Mouse (Mus musculus) CD4-positive helper T cell, adult 2 months (primary cell): ENCODE results near the gene Zfp467.

Source experiments
- DNase-seq: peaks from one replicate; pipeline ENCODE4 v3.0.0-alpha.2; 2012; ENCODE audit warnings: low read depth, missing footprints, low spot score

The Zfp467 gene

GRCm38 (mm10) chr6:48445181-48446101, at the start of gene Zfp467:
Zfp467 (minus strand) TSS chr6:48445825.
- peak; percentile 61 for DNase-seq

- no peak for DNase-seq
Observed at GRCm38 (mm10) chr6:48493136-48493730, 47.6 kb upstream of the Zfp467 start.

GRCm38 (mm10) chr6:48491361-48491760, 45.7 kb upstream of the Zfp467 start:
- no peak for DNase-seq

- no peak for DNase-seq
Observed at GRCm38 (mm10) chr6:48489741-48490140, 44.1 kb upstream of the Zfp467 start.

GRCm38 (mm10) chr6:48487747-48488725, 42.4 kb upstream of the Zfp467 start:
- peak; percentile 22 for DNase-seq

- DNase-seq = no peak
Observed at GRCm38 (mm10) chr6:48482501-48482900, 36.9 kb upstream of the Zfp467 start.

GRCm38 (mm10) chr6:48478446-48478845, 32.8 kb upstream of the Zfp467 start:
- no peak for DNase-seq

GRCm38 (mm10) chr6:48470739-48471138, 25.1 kb upstream of the Zfp467 start:
- no peak for DNase-seq

GRCm38 (mm10) chr6:48467490-48467889, 21.9 kb upstream of the Zfp467 start:
- DNase-seq = no peak

GRCm38 (mm10) chr6:48466715-48467114, 21.1 kb upstream of the Zfp467 start:
- DNase-seq = no peak

GRCm38 (mm10) chr6:48464966-48465679, 19.5 kb upstream of the Zfp467 start:
- no peak for DNase-seq

GRCm38 (mm10) chr6:48452771-48453170, 7.1 kb upstream of the Zfp467 start:
- no peak for DNase-seq

- no peak for DNase-seq
Observed at GRCm38 (mm10) chr6:48452151-48452550, 6.5 kb upstream of the Zfp467 start.

GRCm38 (mm10) chr6:48448527-48448926, 2.9 kb upstream of the Zfp467 start:
- DNase-seq = no peak

- DNase-seq = no peak
Observed at GRCm38 (mm10) chr6:48447929-48448328, 2.3 kb upstream of the Zfp467 start, which contains the start of gene Sspo. Sspo (plus strand) TSS chr6:48448229.

- no peak for DNase-seq
Observed at GRCm38 (mm10) chr6:48446896-48447295, 1.3 kb upstream of the Zfp467 start.

- no peak for DNase-seq
Observed at GRCm38 (mm10) chr6:48446256-48446655, 631 bp upstream of the Zfp467 start.

- DNase-seq = no peak
Observed at GRCm38 (mm10) chr6:48444310-48445180, 1.1 kb downstream of the Zfp467 start.

- DNase-seq = peak; percentile 92
Observed at GRCm38 (mm10) chr6:48443592-48444309, 1.9 kb downstream of the Zfp467 start.
